Mouse (Mus musculus) skeletal muscle tissue, adult 2 months (tissue): Measurements from ENCODE around the gene Sgsm1.
A peak's percentile ranks its signal among the peaks of the same experiment; 100 is the strongest.
"Not testable (repeated sequence)": the region's sequence is repeated elsewhere in the genome, so short reads cannot be mapped to it uniquely, and the experiment has no call there.

Experiments used
- DNase-seq: peaks from one replicate; pipeline ENCODE4 v3.0.0-alpha.2; 2012; ENCODE audit warnings: low read depth, low spot score

Sgsm1 gene

DNA sequence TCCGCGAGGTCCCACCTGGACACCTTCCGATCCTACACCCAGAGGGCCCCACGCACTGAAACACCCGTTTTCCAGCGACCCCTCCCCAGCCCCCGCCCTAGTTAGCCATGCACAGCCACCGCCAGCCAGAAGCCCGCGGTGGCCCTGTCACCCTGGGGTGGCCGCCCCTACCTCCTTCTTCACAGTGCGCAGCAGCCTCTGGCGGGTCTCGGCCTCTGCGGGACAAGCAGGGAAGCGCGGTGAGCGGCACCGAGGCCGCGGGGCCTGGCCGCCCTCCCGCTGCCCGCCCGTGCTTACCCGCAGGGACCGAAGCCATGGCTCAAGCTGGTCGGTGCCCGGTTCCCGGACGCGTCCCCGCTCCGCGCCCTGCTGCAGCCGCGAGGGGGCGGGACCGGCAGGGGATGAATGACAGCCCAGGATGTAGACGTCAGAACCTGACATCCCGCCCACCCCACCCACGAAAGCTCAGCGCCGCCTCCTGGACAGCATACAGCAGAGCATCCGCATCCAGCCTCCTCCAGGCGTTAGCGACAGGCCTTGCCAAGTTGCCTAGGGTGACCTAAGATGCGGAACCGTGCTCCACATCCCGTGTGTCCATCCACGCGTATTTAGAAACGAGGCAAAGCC is at the start of gene Sgsm1:
TSS of gene Sgsm1 (minus strand) at position 410 of the 627 bp plus-strand sequence.
- peak; percentile 44 for DNase-seq

DNA sequence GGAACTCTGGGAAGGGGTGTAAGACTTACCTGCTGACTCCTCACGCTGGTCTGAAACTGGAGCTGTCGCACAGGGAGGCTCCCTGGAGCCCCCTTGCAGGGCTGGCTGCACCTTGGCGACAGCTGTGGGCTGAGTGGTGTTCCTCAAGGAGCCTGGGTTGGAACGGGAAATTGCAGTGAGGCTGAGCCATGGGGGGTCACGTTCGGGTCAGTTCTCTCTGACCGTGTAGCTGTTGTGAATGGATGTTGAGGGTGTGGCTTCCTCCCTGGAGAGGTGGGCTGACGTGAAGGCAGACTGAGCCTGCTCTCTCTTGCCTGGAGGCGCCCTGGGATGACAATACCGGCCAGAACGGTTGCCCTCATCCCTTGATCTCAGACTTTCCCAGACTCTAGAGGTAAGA is 48.2 kb upstream of the Sgsm1 start:
- no peak for DNase-seq

DNA sequence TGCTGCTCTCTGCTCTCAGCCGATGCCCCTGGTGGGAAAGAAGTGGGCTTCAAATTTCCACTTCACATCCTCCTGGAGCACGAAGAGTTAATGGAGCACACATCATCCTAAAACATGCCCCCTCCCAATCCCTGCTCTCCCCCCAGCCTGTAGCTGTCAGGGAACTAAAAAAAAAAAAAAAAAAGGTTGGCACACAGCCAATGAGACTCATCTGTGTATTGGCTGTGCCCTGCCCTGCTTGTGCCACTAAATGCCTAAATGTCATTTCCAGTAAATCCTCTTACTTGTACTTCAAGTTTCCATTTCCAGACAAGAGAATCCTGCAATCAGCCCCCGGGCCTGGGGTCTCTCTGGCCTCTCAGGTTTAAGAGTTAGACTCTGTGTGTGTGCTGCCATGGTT is 47.1 kb upstream of the Sgsm1 start:
- DNase-seq: no peak

DNA sequence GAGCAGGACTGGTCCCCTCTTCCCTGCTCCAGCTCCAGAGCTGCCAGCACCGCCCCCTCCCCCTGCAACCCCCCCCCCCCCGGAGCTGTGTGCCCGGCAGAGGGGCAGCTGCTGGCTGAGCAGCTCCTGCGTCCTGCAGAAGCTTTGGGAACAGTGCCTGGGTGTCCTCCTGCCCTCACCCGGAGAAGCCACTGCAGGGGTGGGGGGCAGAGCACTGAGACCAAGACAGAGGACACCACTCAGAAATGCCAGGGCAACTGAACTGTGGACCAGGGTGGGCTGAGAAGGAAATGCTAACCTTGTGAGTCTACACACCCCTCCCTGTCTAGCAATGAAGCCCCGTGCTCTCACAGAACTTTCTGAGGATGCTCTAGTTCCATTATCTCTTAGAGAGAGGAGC is 46.6 kb upstream of the Sgsm1 start, which contains the start of gene Aym1:
TSS of gene Aym1 (plus strand) at position 109 of the 400 bp plus-strand sequence.
- DNase-seq: no peak

DNA sequence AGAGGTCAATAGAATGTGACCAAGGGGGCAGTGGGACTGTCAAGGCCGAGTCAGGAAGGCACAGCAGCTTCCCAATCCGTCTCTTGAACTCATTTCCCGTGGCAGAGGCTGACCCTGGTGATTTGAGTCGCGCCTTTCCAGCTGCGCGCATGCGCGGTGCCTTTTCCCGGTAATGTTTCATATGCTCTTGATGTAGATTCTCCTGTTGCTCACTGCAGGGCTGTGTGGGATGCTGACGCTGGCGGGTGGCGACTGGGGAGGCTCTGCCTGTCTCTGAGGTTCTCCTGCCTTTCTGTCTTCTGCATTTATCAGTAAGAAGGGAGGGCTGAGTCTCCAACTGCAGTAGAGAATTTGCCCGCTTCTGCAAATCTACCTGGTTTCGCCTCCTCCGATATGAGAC is 43.7 kb upstream of the Sgsm1 start:
- no peak for DNase-seq

DNA sequence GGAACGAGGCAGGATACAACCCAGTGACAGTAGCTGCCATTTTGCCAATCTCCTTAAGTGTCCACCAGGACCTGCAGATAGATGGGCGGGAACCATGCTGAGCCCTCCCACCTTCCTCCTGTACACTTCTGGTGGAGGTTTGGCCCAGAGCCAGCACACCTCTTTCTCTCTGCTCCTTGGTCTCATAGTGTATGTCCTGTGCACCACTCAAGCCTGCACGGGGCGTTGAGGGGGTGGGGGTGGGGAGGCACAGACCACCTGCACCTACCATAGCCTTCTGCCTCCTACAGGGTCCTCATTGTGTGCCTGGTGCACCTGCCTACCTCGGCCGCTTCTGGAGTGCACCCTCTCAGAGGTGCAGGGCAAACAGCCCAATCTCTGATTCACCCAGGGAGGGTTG is 42.0 kb upstream of the Sgsm1 start:
- no peak for DNase-seq

DNA sequence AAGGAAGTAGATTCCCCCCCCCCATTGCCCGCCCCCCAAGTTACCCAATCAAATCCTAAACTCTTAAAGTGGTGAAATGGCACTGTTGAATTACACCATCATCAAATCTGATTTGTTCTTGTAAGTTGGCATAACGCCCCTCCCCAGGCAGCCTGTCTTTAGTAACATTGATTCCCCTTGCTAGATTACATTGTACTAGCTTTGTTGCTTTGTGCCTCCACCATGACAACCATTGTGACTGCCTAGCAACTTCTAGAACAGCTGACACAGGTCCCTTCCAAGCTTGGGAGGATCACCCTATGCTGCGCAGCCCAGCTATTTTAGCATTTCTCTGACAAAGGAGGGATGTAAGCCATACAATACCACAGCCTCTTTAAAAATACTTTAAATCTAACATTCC is 41.2 kb upstream of the Sgsm1 start:
- no peak for DNase-seq

DNA sequence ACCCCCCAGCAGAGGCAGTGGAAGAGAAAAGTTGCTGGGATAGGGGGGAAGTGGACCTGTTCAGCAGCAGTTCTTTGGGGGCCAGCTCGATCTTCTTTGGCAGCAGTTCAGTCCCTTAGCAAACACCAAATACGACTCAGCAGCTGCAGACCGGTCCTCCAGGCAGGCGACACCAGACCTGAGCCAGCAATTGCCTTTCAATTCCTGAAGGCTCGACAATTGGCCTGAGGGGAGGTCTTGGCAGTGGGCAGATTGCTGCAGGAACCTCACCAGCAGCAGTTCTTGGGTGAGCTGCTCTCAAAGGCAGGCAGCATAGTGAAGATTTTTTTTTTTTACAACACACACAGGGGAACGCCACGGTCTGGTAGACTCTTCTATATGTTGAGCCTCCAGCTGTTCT is 39.2 kb upstream of the Sgsm1 start:
- no peak for DNase-seq

DNA sequence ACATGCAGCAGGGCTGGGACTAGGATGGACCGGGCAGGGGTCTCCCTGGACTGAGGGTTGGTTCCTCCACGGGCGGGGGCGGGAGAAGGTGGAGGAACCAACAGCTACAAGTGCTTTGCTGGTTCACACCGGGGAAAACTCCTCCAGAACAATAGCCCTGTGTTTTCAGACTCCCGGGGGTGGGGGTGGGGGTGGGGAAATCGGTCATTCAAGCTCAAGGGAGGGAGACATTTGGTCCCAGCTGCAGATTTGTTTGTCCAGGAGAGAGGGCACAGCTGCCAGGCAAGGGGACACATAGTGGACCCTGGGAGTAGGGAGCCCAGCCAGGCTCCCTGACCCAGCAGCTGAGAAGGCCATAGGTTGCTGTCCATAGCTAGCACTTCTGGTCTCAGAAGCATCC is 38.6 kb upstream of the Sgsm1 start:
- DNase-seq: no peak

DNA sequence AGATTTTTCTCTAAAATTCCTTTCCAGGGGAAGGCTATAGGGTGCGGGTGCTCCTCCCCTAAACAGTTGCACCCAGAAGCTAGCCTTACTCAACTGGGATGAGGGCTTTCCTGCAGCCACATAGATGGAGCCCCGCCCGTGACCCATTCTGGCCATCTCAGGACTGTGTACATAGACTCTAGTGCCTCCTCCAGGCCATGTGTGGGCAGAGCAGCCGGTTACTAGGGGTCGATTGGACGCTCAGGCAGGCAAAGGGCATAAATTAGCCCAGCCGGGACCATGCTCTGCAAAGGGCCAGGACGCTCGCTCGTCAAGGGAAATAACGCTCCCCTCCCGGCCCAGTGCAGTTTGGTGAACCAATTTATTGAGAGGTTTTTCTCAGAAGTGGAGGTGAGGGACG is 38.0 kb upstream of the Sgsm1 start:
- no peak for DNase-seq

DNA sequence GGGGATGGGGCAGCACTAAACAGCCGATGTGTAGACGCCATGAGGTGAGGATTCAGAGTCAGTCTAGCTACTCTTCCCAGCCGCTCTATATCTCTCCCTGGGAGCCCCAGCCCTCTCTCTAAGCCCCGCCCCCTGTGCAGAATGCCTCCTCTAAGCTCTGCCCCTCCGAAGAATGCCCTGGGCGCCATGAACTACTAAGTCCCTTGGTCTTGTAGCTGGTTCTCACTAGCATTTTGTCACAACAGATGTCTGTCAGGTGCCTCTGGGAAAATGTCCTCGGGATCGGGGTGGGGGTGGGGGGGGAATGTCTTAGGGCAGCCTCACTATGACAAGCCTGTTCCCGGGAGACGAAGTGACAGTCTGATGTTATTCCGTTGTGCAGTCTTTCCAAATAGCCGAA is 37.0 kb upstream of the Sgsm1 start:
- DNase-seq: no peak

DNA sequence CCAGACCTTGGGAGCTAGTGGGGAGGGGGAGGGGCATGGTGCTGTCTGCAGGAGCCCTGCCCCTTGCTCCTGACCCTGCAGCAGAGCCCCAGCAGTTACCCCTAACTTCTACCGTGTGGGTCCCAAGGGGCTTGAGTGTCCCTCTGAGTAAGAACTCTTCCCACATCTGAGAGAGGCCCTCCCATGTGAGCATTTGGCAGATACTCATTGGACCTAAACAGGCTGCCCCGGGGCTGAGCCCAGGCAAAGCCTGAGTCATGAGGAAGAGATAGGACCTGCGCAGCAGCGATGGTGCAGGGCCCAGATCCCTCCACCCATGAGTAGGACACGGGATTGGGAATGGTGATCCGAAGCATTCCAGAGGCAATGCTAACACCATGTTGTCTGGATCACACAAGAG is 36.1 kb upstream of the Sgsm1 start:
- DNase-seq: not testable (repeated sequence)

DNA sequence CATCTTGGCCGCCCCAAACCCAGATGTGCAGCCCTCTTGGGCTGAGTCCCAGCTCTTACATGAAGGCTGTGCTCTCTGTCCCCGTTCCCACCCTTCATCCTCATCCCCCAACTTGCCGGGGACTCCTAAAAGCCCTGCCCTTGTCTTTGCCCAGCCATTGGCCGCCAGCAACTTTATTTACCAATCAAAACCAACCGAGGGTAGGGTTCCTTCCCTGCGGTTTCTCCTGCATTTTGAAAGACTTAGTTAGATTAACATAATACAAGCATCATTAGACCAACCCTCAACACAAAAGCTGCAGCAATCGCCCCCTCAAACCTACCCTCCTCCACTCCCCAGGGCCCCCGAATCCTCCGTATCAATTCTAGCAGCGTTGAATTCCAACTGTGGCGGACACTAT is 35.2 kb upstream of the Sgsm1 start:
- DNase-seq: no peak

DNA sequence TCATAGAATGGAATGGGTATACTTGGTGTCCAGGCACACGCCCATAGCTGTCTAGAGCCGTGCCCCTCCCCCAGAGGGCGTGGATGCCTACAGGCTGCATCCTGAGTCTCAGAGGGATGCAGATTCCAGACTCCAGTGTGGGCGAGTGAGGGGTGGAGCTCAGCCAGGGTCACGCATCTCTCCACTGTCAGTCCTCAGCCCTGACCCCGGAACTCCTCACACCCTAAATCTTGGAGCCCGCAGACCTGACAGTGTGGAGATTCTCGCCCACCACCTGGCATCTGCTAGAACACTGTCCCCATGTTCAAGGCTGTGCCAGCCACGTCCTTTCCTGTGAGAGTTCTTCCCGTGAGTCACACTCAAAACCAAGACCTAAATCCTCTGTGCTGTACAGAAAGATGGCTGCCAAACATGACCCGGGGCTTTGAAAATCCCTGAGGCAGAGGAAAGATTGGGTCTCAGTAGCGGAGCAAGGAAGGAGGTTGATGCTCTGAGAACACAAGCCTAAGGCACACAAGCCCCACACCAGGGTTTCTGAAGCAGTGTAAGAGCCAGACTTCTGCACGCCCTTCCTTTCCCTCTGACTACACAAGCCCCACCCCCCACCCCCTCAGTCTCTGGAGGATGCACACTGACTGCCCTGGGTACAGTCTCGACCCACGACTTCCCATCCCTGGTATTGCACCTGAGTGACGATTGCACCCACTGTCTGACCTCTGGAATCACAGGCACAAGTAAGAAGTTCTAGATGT is 34.2 kb upstream of the Sgsm1 start:
- no peak for DNase-seq

DNA sequence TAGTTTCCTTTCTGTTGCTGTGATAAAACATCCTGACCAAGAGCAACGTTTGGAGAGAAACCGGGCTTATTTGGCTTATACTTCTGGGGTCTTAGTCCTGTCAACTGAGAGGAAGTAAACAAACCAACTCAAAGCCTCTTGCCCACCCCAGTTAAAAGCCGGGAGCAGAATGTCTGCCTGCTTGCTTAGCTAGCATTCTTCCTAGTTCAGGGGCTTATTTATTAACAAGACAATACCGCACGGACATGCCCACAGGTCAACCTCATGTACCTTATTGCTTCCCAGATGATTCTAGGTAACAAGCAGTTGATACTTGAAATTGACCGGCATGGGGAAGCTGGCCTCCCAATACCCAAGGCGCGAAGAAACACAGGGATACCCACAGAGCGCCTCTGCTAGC is 25.7 kb upstream of the Sgsm1 start:
- no peak for DNase-seq

DNA sequence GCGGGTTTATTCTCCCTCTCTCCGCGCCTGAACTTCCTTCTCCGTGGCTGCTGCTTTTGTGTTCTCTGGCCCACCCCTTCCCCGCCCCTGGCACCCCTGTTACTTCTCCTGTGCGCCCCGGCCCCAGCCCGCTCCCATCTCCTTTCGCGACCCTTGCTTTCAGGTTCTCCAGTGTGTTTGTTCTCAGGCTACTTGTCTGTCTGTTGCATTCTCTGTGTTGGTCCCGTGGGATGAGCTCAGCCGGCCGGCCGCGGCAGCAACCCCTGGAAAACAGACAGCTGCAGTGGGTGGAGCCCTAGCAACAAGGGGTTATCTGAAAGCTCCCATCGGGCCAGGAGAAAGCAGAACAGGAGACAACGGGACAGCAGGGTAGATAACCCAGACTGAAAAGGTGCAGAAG is 25.1 kb upstream of the Sgsm1 start:
- no peak for DNase-seq

DNA sequence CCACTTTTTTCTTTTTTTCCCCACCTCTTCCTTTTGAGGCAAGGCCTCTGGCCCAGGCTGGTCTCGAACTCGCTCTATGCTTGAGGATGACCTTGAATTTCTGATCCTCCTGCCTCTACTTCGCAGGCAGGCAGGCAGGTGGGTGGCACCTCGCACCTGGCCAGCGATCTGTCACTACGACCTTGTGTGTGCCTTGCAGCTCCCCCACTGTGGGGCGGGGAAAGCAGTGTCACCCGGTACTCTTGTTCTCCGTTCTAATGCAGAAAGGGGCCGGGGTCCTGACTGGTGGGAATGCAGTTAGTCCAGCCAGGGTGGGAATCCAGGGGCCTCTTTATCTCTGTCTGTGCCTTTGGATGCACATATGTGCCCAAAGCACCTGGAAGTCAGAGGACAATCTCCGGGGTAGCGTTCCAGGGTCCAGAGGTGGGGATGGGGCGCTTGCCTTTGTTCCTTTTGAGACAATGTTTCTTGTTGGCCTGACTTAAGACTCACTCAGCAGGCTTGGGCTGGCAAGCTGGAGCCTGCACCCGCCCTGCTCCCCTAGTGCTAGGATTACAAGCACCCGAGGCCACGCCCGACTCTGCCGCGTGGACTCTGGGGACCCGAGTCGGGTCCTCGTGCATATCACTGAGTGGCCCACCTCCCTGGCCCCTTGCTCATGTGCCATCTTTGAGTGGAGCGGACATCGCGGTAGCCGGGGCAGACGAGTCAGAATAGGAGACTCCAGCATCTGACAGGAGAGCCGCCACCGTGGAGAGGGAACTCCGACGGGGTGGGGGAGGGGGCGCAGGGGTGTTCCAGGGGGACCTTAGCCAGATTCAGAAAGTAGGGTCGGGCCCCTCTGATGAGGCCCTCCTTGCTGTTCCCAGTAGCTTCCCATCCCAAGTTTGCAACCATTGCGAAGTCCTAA is 24.3 kb upstream of the Sgsm1 start:
- DNase-seq: no peak

DNA sequence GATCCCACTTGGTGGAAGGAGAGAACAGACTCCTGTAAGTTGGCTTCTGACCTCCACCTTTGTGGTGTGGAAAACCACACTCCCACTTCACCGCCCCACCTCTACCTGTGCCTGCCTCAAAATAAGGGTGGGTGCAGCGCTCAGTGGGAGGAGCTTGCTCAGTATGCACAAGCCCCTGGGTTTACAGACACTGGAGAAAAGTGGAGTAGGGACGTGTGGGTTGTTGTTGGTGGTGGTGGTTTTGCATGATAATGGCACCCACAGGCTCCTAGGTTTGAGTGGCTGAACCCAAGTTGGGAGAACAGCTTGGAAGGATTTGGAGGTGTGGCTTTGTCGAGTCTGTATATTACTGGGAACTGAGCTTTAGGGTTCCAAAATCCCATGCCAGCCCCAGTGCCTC is 22.3 kb upstream of the Sgsm1 start:
- DNase-seq: no peak

DNA sequence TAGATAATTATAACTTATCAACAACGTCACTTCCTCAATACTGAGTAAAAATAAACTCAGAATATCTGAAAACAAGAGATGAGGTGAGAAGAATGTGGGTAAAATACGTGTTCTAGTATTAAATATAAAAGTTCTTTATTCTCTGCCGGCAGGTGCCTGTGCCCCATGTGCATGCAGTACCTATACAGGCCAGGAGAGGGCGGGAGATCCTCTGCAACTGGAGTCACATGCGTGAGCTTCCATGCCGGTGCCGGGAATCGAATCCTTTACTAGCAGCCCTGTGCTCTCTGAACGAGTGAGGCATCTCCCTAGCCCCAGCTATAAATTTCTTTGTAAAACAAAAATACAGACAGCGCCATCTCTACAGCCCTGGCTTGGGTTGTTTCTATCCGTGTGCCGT is 21.7 kb upstream of the Sgsm1 start:
- no peak for DNase-seq

DNA sequence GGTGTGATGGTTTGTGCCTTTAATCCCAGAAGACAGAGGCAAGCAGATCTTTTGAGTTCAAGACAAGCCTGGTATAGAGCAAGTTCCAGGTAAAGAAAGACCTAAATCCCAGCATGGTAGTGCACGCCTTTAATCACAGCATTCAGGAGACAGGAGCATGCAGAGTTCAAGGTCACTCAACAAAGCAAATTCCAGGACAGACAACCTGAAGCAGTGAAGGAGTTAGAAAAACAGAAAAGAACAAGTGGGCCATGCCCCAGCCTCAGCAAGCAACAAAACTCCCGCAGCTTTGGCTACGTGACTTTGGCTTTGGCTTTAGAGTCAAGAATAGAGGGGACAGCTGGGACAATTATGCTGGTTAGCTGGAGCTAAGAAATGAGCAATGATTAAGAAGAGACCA is 19.6 kb upstream of the Sgsm1 start:
- DNase-seq: no peak

DNA sequence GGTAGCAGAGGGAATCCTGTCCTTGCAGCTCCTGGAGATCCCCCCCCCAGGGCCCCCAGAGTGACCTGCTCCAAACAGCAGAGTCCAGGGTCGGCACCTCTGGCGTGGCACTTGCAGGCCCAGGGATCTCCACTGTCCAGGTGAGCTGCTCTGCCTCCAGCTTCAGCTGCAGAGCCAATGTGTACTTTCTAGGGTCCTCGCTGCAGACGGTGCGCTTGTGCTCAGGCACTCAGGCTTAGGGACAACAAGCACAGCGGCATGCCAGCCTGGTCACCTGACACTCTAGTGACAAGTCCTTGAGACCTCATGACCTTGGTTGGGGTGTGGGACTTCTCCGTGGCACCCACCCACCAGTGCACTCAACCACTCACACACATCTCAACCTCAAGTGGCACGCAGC is 18.9 kb upstream of the Sgsm1 start:
- no peak for DNase-seq

DNA sequence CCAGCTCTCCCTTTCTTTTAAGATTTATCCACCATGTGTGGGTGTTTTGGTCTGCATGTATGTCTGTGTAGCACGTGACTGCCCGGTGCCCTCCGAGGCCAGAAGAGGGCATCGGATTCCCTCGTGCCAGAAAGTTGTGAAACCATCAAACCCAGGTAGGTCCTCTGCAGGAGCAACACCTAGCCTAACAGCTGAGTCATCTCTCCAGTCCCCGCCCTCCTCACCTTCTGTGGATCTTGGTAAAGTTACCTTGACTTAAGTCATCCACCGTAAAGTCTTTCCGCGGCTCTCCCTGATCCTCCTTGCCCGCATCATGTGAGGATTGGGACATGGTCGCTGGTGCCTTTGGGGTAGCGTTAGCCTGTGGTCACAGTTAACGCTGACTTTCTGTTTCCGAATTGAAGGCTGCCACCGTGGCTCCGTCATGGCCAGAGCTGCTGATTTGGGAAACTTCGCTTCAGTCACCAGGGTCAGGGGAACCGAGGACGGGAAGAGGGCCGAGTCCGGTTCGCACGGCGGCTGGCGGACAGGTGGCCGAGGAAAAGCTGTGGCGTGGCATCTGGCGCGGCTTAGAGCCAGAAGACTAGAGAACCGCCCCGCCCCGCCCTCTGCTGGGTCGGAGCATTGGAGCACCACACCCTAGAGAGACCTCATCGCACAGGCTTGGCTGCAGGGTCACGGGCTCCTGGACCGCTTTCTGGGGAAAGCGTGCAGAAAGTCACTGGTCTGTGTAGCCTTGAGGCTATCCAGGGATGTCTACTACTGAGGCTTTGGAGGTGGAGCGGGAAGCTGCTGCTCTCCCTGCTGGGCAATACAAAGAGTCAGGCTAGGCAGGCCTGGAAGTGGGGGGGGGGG is 13.4 kb upstream of the Sgsm1 start:
- peak; percentile 13 for DNase-seq
